Mouse (Mus musculus): ENCODE data around the gene Tesk1. TPM values are rescaled to one million over a fixed set of nuclear protein-coding genes. Genes with fewer than 3 reads are reported as not detected.
A peak's percentile ranks its signal among the peaks of the same experiment; 100 is the strongest.

Tesk1 gene
- total RNA-seq, 2 experiments from 2014 or later: 87.8 to 92.9 TPM

- intact Hi-C loops (cut with DNase I): loop anchor here (2.0 kb wide), 1 partner anchor 119 kb away; the partner anchor contains the start of genes Creb3 and Tln1
- no peak for DNase-seq (ENCODE audit: low spot score in 2 of 2)
These were observed 1.8 kb downstream of the Tesk1 start for GRCm38 (mm10) chr4:43443511-43443910.

DNA sequence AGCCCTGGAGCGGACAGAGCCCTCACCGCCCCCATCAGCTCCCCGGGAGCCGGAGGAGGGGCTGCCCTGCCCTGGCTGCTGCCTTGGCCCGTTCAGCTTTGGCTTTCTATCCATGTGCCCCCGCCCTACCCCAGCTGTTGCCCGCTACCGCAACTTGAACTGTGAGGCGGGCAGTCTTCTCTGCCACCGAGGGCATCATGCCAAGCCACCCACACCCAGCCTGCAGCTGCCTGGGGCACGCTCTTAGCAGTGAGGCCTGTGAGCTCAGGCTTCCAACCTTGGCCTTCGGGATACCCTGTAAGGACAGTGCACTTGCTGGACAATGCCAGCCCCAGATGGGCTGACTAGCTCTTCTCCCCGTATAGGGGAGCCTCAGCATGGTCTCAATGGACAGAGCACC, 5.5 kb downstream of the Tesk1 start:
- DNase-seq (ENCODE audit: low spot score in 2 of 2): no peak
- intact Hi-C loops (cut with DNase I): no loop called here

DNA sequence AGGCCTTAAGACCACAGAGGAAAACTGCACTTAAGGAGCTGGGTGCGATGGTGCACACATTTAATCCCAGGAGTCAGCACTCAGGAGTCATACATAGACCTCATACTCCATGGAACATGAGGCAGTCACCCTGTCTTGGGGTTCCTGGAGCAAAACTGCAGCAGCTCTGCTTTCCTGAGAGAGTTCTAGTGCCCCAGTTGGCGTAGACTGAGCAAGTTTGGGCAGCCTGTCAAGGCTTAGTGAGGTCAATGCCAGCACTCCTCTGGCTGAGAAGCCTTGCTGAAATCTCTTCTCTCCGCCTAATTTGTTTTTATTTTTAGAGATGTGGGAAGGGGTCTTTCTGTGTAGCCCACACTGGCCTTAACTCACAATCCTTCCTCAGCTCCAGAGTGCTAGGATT, 6.8 kb downstream of the Tesk1 start:
- intact Hi-C loops (cut with DNase I): no loop called here
- no peak for DNase-seq (ENCODE audit: low spot score in 2 of 2)

DNA sequence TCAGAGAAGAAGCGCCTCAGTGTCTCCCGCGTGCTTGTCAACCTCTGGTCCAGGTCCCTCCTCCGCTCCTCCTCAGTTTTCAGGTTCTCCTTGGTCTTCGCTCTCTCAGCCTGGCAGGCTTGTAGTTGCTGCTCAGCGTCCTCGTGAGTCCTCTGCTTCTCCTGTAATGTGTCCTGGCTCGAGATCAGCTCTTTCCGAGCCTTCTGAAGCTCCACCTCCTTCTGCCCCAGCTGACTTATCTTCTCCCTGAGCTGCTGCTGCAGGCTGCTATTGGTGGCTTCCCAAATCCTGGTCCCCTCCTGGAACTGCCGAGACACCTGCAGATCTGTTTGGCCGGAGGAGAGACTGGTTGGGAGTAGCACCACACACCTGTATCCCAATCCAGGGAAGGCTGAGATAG, 10.6 kb downstream of the Tesk1 start:
- intact Hi-C loops (cut with DNase I): no loop called here
- DNase-seq (ENCODE audit: low spot score in 2 of 2): no peak

GRCm38 (mm10) chr4:43453413-43453812, 11.7 kb downstream of the Tesk1 start:
- DNase-seq (ENCODE audit: low spot score in 2 of 2): no peak
- intact Hi-C loops (cut with DNase I): no loop called here

- no peak for DNase-seq (ENCODE audit: low spot score in 2 of 2)
These were observed 12.5 kb downstream of the Tesk1 start, which contains the start of gene Cd72 for GRCm38 (mm10) chr4:43454041-43454836. TSS of gene Cd72 (minus strand) at chr4:43454628.

DNA sequence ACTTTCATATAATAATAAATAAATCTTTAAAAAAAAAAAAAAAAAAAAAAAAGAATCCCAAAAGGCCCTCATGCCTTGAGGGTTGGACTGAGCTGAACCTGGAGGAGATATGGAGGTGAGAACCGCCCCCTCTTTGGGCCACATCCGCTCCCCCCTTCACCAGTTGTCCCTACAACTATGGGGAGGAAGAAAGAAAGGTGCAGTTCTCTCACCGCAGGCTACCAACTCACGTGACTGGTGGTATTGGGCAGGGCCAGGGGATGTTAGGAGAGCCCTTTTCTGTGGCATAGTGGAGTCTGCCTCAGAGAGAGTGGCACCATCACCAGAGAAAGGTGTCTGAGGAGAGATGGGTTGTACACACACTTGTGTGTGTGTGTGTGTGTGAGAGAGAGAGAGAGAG, 14.7 kb downstream of the Tesk1 start:
- intact Hi-C loops (cut with DNase I): no loop called here
- DNase-seq (ENCODE audit: low spot score in 2 of 2): no peak

More at GRCm38 (mm10) chr4:43454041-43454836, 12.5 kb downstream of the Tesk1 start, which contains the start of gene Cd72:
- intact Hi-C loops (cut with DNase I): no loop called here

- intact Hi-C loops (cut with DNase I): no loop called here
- DNase-seq (ENCODE audit: low spot score in 2 of 2): no peak
These were observed 15.4 kb downstream of the Tesk1 start for GRCm38 (mm10) chr4:43457124-43457523.

DNA sequence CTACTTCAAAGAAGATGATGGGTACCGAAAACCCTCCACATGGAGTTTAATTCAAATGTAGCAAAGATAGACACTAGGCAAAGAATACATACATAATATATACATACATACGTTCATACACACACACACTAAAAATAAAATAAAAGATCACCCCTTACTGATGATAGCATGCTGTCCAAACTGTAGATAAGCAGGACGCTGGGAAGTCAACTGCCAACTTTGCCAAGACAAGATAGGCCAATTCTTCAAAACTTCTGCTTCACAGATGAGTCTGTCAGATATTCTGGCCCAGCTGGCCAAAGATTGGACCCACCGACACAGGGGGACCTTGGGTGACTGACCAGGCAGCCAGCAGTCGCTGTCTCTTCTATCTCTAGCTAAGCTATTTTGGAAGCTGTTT, 21.4 kb downstream of the Tesk1 start:
- no peak for DNase-seq (ENCODE audit: low spot score in 2 of 2)
- intact Hi-C loops (cut with DNase I): no loop called here

- no peak for DNase-seq (ENCODE audit: low spot score in 2 of 2)
- intact Hi-C loops (cut with DNase I): no loop called here
These were observed 24.2 kb downstream of the Tesk1 start for GRCm38 (mm10) chr4:43465935-43466334.

GRCm38 (mm10) chr4:43466872-43467271, 25.1 kb downstream of the Tesk1 start:
- no peak for DNase-seq (ENCODE audit: low spot score in 2 of 2)

GRCm38 (mm10) chr4:43470301-43470700, 28.6 kb downstream of the Tesk1 start:
- intact Hi-C loops (cut with DNase I): no loop called here
- no peak for DNase-seq (ENCODE audit: low spot score in 2 of 2)

More at GRCm38 (mm10) chr4:43466872-43467271, 25.1 kb downstream of the Tesk1 start:
- intact Hi-C loops (cut with DNase I): no loop called here

DNA sequence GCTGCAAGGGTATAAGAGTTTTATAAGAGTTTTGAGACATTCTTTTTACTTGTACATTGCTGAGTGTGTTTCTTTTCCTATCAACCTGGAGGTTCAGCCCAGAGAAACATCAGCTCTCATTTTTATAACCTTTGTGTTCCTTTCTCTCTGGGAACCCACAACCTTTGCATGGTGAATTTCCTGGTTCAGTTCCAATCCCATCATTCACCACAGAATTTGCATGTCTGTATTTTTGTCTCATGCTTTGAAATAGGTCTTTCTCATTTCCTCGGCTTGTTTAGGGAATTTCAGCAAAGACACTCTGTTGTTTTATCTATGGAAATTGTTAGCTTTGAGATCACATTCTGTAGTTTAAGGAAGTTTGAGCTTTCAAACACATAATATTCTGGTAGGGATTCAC, 31.9 kb downstream of the Tesk1 start:
- DNase-seq (ENCODE audit: low spot score in 2 of 2): no peak
- intact Hi-C loops (cut with DNase I): no loop called here

DNA sequence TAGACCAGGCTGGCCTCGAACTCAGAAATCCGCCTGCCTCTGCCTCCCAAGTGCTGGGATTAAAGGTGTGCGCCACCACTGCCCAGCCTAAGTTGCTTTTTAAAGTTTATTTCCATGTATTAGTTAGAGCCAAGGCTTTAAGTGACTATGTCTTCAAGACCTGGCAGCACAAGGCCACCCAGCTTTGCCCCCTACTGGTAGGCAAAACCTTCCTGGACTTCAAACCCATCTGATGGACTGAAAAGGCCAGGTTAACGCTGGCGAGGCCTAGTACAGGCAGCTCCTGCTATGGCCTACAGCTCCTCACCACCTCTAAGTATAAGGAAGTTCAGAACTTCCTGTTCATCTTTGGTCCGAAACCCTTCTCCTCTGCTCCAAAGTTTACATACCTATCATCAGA, 34.9 kb downstream of the Tesk1 start:
- intact Hi-C loops (cut with DNase I): no loop called here
- no peak for DNase-seq (ENCODE audit: low spot score in 2 of 2)

- peak; percentile 79 to 81 for DNase-seq (ENCODE audit: low spot score in 2 of 2)
- intact Hi-C loops (cut with DNase I): loop anchor here (1.0 kb wide), 1 partner anchor 36 kb away; no protein-coding TSS in a partner anchor
These were observed 36.3 kb downstream of the Tesk1 start for GRCm38 (mm10) chr4:43477857-43478533.

GRCm38 (mm10) chr4:43478534-43478858, 36.8 kb downstream of the Tesk1 start:
- no peak for DNase-seq (ENCODE audit: low spot score in 2 of 2)
- intact Hi-C loops (cut with DNase I): loop anchor here (1.0 kb wide), 1 partner anchor 36 kb away; no protein-coding TSS in a partner anchor

- DNase-seq (ENCODE audit: low spot score in 2 of 2): no peak
- intact Hi-C loops (cut with DNase I): loop anchor here (1.0 kb wide), 1 partner anchor 37 kb away; no protein-coding TSS in a partner anchor
These were observed 37.4 kb downstream of the Tesk1 start for GRCm38 (mm10) chr4:43478906-43479832.

DNA sequence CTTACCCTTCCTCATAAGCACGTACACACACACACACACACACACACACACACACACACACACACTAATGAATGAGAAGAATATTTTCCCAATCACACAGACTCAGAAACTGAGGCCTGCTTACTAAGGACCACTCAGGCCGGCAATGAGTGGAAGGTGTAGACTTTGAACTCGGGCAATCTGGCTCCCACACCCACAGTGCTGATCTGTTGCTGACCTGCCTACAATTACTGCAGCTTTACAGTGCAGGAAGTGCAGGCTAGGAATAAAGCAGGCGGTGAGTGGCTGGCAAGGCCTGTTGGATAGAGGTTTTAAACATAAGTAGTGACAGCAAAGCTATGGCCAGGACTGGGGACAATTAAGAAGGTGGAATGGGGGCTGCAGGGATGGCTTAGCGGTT, 39.2 kb downstream of the Tesk1 start:
- DNase-seq (ENCODE audit: low spot score in 2 of 2): no peak
- intact Hi-C loops (cut with DNase I): no loop called here

DNA sequence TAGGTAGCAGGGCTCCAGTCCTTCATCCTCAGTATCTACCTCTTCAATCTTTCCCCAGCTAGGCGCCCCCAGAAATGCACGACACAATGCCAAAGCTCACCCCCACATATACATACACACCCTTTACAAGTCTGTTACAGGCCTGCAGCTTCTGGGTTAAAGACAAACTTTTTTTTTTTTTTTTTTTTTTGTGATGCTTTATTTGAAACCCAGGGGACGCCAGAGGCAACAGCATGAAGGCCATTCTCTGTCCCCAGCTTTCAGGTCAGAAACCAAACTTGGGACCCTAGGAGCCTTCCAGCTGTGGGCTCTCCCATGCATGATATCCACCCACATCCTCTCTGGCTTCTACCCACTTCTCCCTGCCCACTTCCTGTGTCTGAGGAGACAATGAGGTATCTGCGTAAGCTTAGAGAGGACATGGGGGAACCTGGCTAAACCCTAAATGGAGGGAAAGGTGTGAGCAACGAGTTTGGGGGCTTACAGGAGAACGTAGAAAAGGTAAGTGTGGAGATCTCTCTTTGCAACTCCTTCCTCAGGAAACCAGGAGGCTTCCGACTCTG, 40.2 kb downstream of the Tesk1 start:
- intact Hi-C loops (cut with DNase I): no loop called here
- DNase-seq (ENCODE audit: low spot score in 2 of 2): no peak

DNA sequence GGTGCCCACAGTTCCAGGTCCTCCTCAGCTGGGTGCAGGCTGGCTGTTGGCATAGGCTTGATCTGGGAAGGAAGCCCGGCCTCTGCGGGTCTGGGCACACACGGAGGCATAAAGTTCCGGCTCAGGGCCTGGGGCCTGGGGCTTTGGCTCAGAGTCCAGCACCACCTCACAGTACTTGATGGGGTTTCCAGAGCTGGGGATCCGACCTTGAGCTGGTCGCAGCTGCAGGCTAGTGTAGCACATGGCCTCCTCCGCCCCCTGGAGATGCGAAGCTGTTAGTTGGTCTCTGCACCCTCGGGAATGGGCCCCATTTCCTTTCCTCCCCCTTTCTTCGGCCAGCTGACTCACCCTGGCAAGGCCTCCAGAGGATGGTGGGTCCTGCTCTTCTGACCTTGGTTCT, 40.9 kb downstream of the Tesk1 start:
- intact Hi-C loops (cut with DNase I): no loop called here
- no peak for DNase-seq (ENCODE audit: low spot score in 2 of 2)
